Mouse (Mus musculus): Measurements from ENCODE around the gene Sdccag8.

GRCm38 (mm10) chr1:176832071-176832470, 17.6 kb downstream of the Sdccag8 start:
- TF ChIP-seq CTCF (conservative IDR thresholded peaks at IDR 0.05; ENCODE audit: insufficient read depth, insufficient read length, low read depth, low read length), result no peak
- no peak for TF ChIP-seq POLR2A (IDR thresholded peaks at IDR 0.05; ENCODE audit: low read depth, low read length)
